Mouse (Mus musculus) limb, embryonic 10.5 days (tissue): ENCODE measurements around the gene Zfp804b. TPM values are rescaled to one million over a fixed set of nuclear protein-coding genes. Genes with fewer than 3 reads are reported as not detected.
"Not testable (repeated sequence)": the region's sequence is repeated elsewhere in the genome, so short reads cannot be mapped to it uniquely, and the experiment has no call there.

Experiments
- DNase-seq: peaks from one replicate; pipeline ENCODE4 v3.0.0-alpha.2; 2017; ENCODE audit warnings: low spot score
- H3K27ac ChIP-seq: fragments of 300-500 bp; sonication (generic); 2 replicates; pipeline ENCODE4 v1.5.1; 2016; ENCODE audit warnings: mild to moderate bottlenecking
- H3K27me3 ChIP-seq: fragments of 300-500 bp; sonication (generic); 2 replicates; pipeline ENCODE4 v1.6.1; 2016; ENCODE audit warnings: low read depth, mild to moderate bottlenecking; ENCODE audit not compliant: poor library complexity, severe bottlenecking
- H3K36me3 ChIP-seq: fragments of 300-500 bp; sonication (generic); 2 replicates; pipeline ENCODE4 v1.6.1; 2016; ENCODE audit warnings: mild to moderate bottlenecking, moderate library complexity
- H3K4me1 ChIP-seq: fragments of 300-500 bp; sonication (generic); 2 replicates; pipeline ENCODE4 v1.6.1; 2016
- H3K4me3 ChIP-seq: fragments of 300-500 bp; sonication (generic); 2 replicates; pipeline ENCODE4 v1.5.1; 2016; ENCODE audit warnings: mild to moderate bottlenecking, moderate library complexity
- H3K9me3 ChIP-seq: fragments of 300-500 bp; sonication (generic); replicated peaks from 2 replicates; pipeline ENCODE4 v1.6.1; 2016; ENCODE audit warnings: mild to moderate bottlenecking
- WGBS: fragments of 180-500 bp; shearing (Covaris S2); methylation state at CpG from one replicate; pipeline ENCODE4 v1.1.7; 2016; 5-methylcytosine and 5-hydroxymethylcytosine counted together
- polyA plus RNA-seq: library from polyadenylated mRNA; unstranded; fragments of >200 nt; fragmentation: Nextera tagmentation; extraction: Ambion mirVana; gene quantifications from 2 replicates; pipeline ENCODE4 v1.2.1, GENCODE M21; 2016

The Zfp804b gene
- polyA plus RNA-seq = 0.11 TPM in 1 of 2 replicates, not detected in the other

DNA sequence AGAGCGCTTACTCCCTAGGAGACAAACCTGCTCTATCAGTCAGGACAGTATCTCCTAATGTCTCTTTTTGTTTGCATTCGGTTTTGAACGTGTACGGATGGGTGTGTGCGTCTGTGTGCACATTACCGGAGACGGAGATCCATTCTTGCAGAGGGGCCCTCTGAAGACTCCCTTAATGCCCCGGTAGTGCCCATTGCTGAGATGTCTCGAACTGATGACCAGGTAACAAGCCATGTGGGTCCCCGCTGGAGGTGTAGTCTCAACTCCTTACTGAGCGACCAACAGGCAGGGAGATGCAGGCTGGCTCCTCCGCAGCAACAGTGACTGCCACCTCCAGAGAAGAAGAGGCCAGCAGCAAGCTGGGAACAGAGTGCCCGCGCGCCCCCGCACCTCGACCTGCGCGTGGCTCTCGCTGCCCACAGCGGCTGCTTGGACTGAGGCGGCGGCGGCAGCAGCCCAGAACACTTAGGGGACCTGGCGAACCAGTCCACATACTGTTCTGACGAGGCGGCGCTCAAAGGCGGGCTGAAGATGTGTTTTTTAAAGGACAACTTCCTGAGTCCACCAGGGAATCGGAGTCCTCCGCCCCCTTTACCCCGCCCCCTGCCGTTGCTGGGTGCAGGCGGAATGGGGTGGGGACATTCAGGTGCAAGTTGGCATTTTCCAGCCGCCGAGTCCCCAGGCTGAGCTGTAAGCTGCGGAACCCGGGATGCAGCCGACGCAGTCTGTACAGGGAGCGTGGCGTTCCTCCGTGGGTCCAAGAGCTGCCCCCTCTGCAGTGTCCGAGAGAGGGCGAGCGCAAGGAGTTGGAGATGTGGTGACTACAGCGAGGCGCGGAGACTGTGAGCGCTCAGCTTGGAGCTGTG, at the start of gene Zfp804b:
Gene Zfp804b, minus strand, starts transcription at position 612 of the 866 bp plus-strand sequence.
- no peaks in the 10 kb centered on the region for H3K9me3 ChIP-seq
- under 1% methylated on average over 50 of the region's 50 CpGs for WGBS
- peak; percentile 64 for DNase-seq
- peak within 1 kb of the TSS; percentile 66 for H3K4me3 ChIP-seq
- peak within 1 kb of the TSS; percentile 42; the same call in 1 of the 2 replicates for H3K27ac ChIP-seq
- H3K27me3 ChIP-seq = peaks cover 6% of the 10 kb centered on the region; the same call in 1 of the 2 replicates
- H3K4me1 ChIP-seq = peaks cover 9% of the 10 kb centered on the region; the same call in 1 of the 2 replicates
- H3K36me3 ChIP-seq = no peaks in the 10 kb centered on the region

GRCm38 (mm10) chr5:7364616-7365015, 20.1 kb upstream of the Zfp804b start:
- WGBS = 94% methylated on average over 1 of the region's 1 CpGs
- H3K4me3 ChIP-seq, H3K36me3 ChIP-seq, H3K9me3 ChIP-seq, DNase-seq, H3K4me1 ChIP-seq, H3K27ac ChIP-seq, H3K27me3 ChIP-seq: not testable (repeated sequence)

DNA sequence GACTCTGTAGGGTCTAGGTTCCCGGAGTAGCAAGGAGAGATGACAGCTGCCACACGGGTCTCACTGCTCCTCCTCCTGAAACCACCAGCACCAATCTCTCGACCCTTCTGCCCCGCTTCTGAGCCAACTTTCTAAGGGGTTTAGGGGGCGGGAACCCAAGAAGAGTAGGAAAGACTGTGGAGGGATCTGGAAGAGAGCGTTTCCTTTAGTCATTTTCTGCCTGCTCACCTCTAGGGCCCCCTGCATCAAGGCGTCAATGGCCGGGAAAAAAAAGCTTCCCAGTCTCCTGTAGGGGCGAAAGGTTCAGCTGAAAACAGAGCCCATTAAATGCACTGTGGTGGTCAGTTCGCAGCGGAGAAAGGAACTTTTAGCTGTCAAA, 444 bp upstream of the Zfp804b start:
- H3K9me3 ChIP-seq = no peaks in the 10 kb centered on the region
- WGBS = 1% methylated on average over 11 of the region's 11 CpGs
- H3K4me3 ChIP-seq = peak overlapping the region; percentile 66
- DNase-seq = no peak
- H3K36me3 ChIP-seq = no peaks in the 10 kb centered on the region
- peaks cover 9% of the 10 kb centered on the region; the same call in 1 of the 2 replicates for H3K4me1 ChIP-seq
- H3K27ac ChIP-seq = no peak overlapping the region
- peaks cover 6% of the 10 kb centered on the region; the same call in 1 of the 2 replicates for H3K27me3 ChIP-seq

DNA sequence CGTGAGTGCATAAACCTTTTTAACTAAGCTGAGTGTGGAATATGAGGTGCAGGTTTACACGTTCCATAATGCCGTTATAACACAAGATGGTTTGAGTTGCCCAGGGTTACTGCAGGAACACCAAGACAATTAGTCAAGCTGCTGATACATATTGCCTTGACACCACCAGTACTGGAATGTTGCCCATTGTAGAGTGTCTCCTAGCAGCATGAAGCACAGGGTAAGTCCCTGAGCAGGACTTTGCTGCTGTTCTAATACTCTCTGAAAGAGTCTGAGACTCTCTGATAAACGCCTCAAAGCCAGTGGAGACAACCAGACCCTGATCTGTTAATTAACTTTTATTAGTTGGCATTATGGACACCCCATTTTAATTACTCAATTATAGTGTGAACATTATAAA, 19.0 kb downstream of the Zfp804b start:
- Histone ChIP-seq H3K4me1 (no peaks in the 10 kb centered on the region), H3K27me3 (no peaks in the 10 kb centered on the region), H3K9me3 (no peaks in the 10 kb centered on the region), H3K36me3 (no peaks in the 10 kb centered on the region), H3K27ac (no peak overlapping the region), H3K4me3 (no peak overlapping the region)
- WGBS = 86% methylated on average over 4 of the region's 4 CpGs
- DNase-seq = no peak

DNA sequence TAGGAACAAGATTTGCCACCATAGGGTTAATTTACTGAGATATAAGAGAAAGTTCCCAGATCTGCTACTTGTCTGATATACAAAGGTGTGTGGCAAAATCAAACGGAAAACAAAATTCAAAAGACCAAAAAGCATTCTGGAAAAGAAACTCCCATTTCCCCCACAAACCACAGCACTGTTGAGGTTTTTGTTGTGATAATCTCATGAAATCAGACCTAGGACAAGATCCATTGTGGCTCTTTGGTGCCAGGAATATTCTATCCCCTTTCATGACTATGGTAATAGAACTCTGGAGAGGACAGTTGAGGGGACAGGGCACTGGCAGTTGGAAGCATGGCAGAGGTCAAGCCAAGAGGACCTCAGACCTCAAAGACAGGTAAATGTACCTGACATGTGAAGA, 40.7 kb downstream of the Zfp804b start, which contains the start of gene Tex47:
Gene Tex47, plus strand, starts transcription at position 301 of the 400 bp plus-strand sequence.
- no peaks in the 10 kb centered on the region for H3K9me3 ChIP-seq
- no peak for DNase-seq
- no peaks in the 10 kb centered on the region for H3K27me3 ChIP-seq
- WGBS = 88% methylated on average over 1 of the region's 1 CpGs
- no peaks in the 10 kb centered on the region for H3K36me3 ChIP-seq
- H3K27ac ChIP-seq = no peak within 1 kb of the TSS
- no peaks in the 10 kb centered on the region for H3K4me1 ChIP-seq
- no peak within 1 kb of the TSS for H3K4me3 ChIP-seq

- no peak overlapping the region for H3K4me3 ChIP-seq
- H3K27me3 ChIP-seq = no peaks in the 10 kb centered on the region
- no peak for DNase-seq
- no peaks in the 10 kb centered on the region for H3K9me3 ChIP-seq
- no peaks in the 10 kb centered on the region for H3K36me3 ChIP-seq
- no peak overlapping the region for H3K27ac ChIP-seq
- no peaks in the 10 kb centered on the region for H3K4me1 ChIP-seq
- 69% methylated on average over 1 of the region's 1 CpGs for WGBS
Measured at GRCm38 (mm10) chr5:7302969-7303368, 41.6 kb downstream of the Zfp804b start.

DNA sequence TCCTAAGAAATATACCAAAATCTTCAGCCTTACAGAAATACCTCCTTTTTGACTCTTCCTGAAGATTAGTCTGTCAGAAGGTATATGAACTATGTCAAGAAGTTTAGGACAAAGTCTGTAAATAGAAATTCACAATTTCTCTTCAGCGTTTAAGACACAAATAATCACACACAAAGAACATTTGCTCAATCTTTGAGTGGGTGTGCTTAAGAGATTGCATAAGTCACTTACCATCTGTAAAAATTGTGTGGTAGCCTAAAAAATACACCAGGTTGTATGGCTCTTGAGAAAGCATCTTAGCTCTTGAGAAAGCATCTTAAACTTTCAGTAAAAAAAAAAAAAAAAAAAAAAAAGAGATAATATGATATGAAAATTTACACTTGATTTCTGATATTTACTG, 60.2 kb downstream of the Zfp804b start:
- WGBS = 93% methylated on average over 1 of the region's 1 CpGs
- Histone ChIP-seq H3K27ac (no peak overlapping the region), H3K36me3 (no peaks in the 10 kb centered on the region)

DNA sequence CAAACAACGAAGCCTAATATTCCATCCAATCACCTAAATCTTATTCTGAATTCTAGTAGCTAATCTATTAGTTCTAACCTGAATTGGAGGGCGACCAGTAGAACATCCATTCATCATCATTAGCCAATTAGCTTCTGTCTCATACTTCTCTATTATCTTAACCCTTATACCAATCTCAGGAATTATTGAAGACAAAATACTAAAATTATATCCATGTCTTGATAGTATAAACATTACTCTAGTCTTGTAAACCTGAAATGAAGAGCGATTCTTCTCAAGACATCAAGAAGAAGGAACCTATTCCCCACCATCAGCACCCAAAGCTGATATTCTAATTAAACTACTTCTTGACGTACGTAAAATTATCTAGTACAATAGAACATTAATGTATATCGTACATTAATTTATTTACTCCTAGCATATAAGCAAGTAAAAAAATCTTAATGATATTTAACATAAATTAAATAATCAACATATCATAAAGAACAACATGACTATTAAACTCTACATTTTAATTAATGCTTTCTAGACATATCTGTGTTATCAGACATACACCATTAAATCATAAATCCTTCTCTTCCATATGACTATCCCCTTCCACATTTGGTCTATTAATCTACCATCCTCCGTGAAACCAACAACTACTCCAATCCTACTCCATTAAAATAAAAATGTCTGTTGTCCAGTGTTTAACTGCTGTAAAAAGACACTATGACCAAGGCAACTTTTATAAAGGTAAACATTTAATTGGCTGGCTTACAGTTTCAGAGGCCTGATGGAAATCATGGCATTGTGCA, 67.7 kb downstream of the Zfp804b start:
- 89% methylated on average over 7 of the region's 7 CpGs for WGBS
- Histone ChIP-seq H3K36me3 (no peaks in the 10 kb centered on the region), H3K9me3 (no peaks in the 10 kb centered on the region), H3K4me1 (no peaks in the 10 kb centered on the region), H3K27me3 (no peaks in the 10 kb centered on the region), H3K4me3 (no peak overlapping the region), H3K27ac (no peak overlapping the region)
- DNase-seq = no peak

More for the DNA sequence above, 60.2 kb downstream of the Zfp804b start:
- Histone ChIP-seq H3K4me3 (no peak overlapping the region), H3K27me3 (no peaks in the 10 kb centered on the region), H3K4me1 (no peaks in the 10 kb centered on the region), H3K9me3 (no peaks in the 10 kb centered on the region)
- DNase-seq = no peak

GRCm38 (mm10) chr5:7177589-7177988, 167.0 kb downstream of the Zfp804b start:
- no peaks in the 10 kb centered on the region for H3K4me1 ChIP-seq
- H3K36me3 ChIP-seq = no peaks in the 10 kb centered on the region
- no peaks in the 10 kb centered on the region for H3K27me3 ChIP-seq
- H3K9me3 ChIP-seq = no peaks in the 10 kb centered on the region
- H3K27ac ChIP-seq = no peak overlapping the region
- DNase-seq = no peak
- 97% methylated on average over 9 of the region's 9 CpGs for WGBS
- no peak overlapping the region for H3K4me3 ChIP-seq

GRCm38 (mm10) chr5:7139658-7140057, 204.9 kb downstream of the Zfp804b start:
- WGBS = 90% methylated on average over 3 of the region's 3 CpGs
- H3K27ac ChIP-seq = no peak overlapping the region
- no peak overlapping the region for H3K4me3 ChIP-seq
- H3K36me3 ChIP-seq = no peaks in the 10 kb centered on the region
- no peaks in the 10 kb centered on the region for H3K9me3 ChIP-seq
- no peak for DNase-seq
- no peaks in the 10 kb centered on the region for H3K4me1 ChIP-seq
- no peaks in the 10 kb centered on the region for H3K27me3 ChIP-seq

DNA sequence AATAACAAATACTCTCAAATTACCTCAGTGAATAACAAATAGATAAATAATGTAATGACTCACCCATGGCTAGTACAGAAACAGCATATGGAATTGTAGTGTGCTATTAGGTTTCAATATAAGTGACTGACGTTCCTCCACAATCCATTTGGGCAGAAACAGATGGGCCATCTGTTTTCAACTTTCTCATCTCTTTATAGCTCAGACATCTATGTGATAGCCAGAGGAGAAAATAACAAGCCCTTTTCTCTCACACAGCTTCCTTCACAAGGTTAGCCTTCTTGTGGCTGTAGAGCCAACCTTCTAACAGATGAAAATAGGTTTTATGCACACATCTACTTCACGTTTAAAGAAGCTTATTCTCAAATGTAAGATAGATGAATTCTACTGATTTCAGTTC, 242.2 kb downstream of the Zfp804b start:
- Histone ChIP-seq H3K4me1 (no peaks in the 10 kb centered on the region), H3K27ac (no peak overlapping the region), H3K36me3 (no peaks in the 10 kb centered on the region), H3K4me3 (no peak overlapping the region), H3K27me3 (no peaks in the 10 kb centered on the region), H3K9me3 (no peaks in the 10 kb centered on the region)
- DNase-seq = no peak
- WGBS = 47% methylated on average over 2 of the region's 2 CpGs

DNA sequence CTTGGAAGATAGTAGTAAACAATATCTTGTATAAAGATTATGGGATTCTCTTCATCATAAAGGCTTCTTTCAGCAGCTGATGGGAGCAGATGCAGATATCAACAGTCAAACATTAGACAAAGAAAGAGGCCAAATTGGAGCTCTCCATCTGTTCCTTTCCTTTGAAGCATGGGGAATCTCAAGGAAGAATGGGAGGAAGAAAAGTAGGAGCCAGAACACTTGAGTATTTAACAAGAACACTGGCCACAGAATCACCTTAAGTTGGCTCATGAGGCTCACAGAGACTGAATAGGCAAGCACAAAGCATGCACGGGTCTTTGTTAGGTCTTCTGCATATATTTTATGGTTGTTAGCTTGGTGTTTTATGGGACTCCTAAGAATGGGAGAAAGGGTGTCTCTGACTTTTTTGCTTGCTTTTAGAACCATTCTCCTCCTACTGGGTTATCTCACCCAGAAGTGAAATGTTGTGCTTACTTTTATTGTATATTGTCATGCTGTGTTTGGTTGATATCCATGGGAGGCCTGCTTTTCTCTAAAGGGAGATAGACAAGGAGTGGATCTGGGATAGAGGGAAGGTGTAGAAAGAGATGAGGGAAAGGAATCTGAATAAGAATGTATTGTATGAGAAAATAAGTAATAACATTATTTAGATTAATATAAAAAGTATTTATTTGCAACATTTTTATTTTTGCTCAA, 270.5 kb downstream of the Zfp804b start:
- Histone ChIP-seq H3K4me1 (no peaks in the 10 kb centered on the region), H3K4me3 (no peak overlapping the region), H3K9me3 (no peaks in the 10 kb centered on the region), H3K27me3 (no peaks in the 10 kb centered on the region), H3K27ac (no peak overlapping the region), H3K36me3 (no peaks in the 10 kb centered on the region)
- DNase-seq = no peak
- WGBS = 81% methylated on average over 1 of the region's 1 CpGs
